16 mouse cellular contexts compared by ENCODE assay signal in genomic region chr7:143210796-143211195, GRCm38 (mm10).
DNase-seq lines count a peak whose midpoint lies in the region; ATAC-seq and TF ChIP-seq lines count a peak whose summit lies in the region.
"Had no signal": no experiment of that assay in that cellular context is flagged by ENCODE, and none has a peak within 500 bp of the region (broad histone marks: within the 10 kb centered on the region; RNA-seq: fewer than 3 reads in every experiment).

No protein-coding gene starts in this region.

- no peaks in the 10 kb centered on the region for H3K79me2 ChIP-seq in heart, adult 2 months (replicated peaks; ENCODE audit: control insufficient read depth, insufficient read depth, low read length)

- no peak overlapping the region for H3K9ac ChIP-seq in heart, adult 2 months (ENCODE audit: low read depth, low read length)
- no peak overlapping the region for H3K9ac ChIP-seq in heart, embryonic 11.5 days (ENCODE audit: low read depth, low read length)
- H3K9ac ChIP-seq in heart, postnatal 0 days (replicated peaks; ENCODE audit: low read depth, low read length) = no peak overlapping the region
- H3K9ac ChIP-seq: embryonic facial prominence, embryonic 13.5 days; lung, embryonic 14.5 days had no signal

- no peak for TF ChIP-seq CTCF in heart, adult 2 months (IDR thresholded peaks at IDR 0.05)
- no peak for TF ChIP-seq CTCF in heart, postnatal 0 days (IDR thresholded peaks at IDR 0.05; ENCODE audit: low read depth)

- H3K27me3 ChIP-seq in heart, adult 2 months (ENCODE audit: control insufficient read depth, insufficient read depth, low read length) = no peaks in the 10 kb centered on the region
- H3K27me3 ChIP-seq in heart, embryonic 11.5 days (ENCODE audit: control insufficient read depth, insufficient read depth, low read length) = no peaks in the 10 kb centered on the region
- no peaks in the 10 kb centered on the region for H3K27me3 ChIP-seq in heart, postnatal 0 days (ENCODE audit: control insufficient read depth, insufficient read depth, low read length)
- H3K27me3 ChIP-seq: embryonic facial prominence, embryonic 13.5 days had no signal

- no peak overlapping the region for H3K4me3 ChIP-seq in heart, adult 2 months
- no peak overlapping the region for H3K4me3 ChIP-seq in heart, embryonic 11.5 days (ENCODE audit: low read depth, low read length)
- no peak overlapping the region for H3K4me3 ChIP-seq in heart, postnatal 0 days (ENCODE audit: low read depth, low read length)
- H3K4me3 ChIP-seq: embryonic facial prominence, embryonic 13.5 days; hindbrain, embryonic 10.5 days; myocyte had no signal

- H3K36me3 ChIP-seq in heart, adult 2 months (ENCODE audit: control insufficient read depth, insufficient read depth, low read length) = peaks cover 7% of the 10 kb centered on the region
- no peaks in the 10 kb centered on the region for H3K36me3 ChIP-seq in heart, embryonic 11.5 days (ENCODE audit: control insufficient read depth, insufficient read depth, low read length)
- H3K36me3 ChIP-seq in heart, postnatal 0 days (replicated peaks; ENCODE audit: control insufficient read depth, insufficient read depth, low read length) = peaks cover 4% of the 10 kb centered on the region
- H3K36me3 ChIP-seq: embryonic facial prominence, embryonic 13.5 days; hindbrain, embryonic 10.5 days had no signal

- WGBS in heart, adult 2 months = 8% methylated on average over 4 of the region's 4 CpGs
- WGBS in heart, embryonic 11.5 days (ENCODE audit: insufficient replicate concordance) = 63% methylated on average over 4 of the region's 4 CpGs
- 20% methylated on average over 4 of the region's 4 CpGs for WGBS in heart, postnatal 0 days

- intact Hi-C loops in heart, adult 2 months (cut with DNase I) = no loop called here

- H3K4me2 ChIP-seq in heart, embryonic 11.5 days = no peak overlapping the region
- H3K4me2 ChIP-seq in heart, postnatal 0 days (ENCODE audit: low read depth, low read length) = no peak overlapping the region
- H3K4me2 ChIP-seq: embryonic facial prominence, embryonic 13.5 days; lung, embryonic 14.5 days; midbrain, embryonic 11.5 days had no signal

- H3K27ac ChIP-seq in heart, adult 2 months = no peak overlapping the region
- no peak overlapping the region for H3K27ac ChIP-seq in heart, embryonic 11.5 days (ENCODE audit: low read depth, low read length)
- H3K27ac ChIP-seq in heart, postnatal 0 days (ENCODE audit: low read depth) = peak overlapping the region; percentile 36; the same call in 1 of the 2 replicates
- H3K27ac ChIP-seq: embryonic facial prominence, embryonic 13.5 days; hindbrain, embryonic 10.5 days had no signal

- H3K4me1 ChIP-seq in heart, adult 2 months (ENCODE audit: control insufficient read depth, insufficient read depth, low read length) = peaks cover 6% of the 10 kb centered on the region
- no peaks in the 10 kb centered on the region for H3K4me1 ChIP-seq in heart, embryonic 11.5 days (ENCODE audit: control insufficient read depth, insufficient read depth, low read length)
- H3K4me1 ChIP-seq in heart, postnatal 0 days (ENCODE audit: control insufficient read depth, insufficient read depth) = peaks cover 7% of the 10 kb centered on the region; the same call in 1 of the 2 replicates
- H3K4me1 ChIP-seq: embryonic facial prominence, embryonic 13.5 days; hindbrain, embryonic 10.5 days had no signal

- peak; percentile 78 for TF ChIP-seq EP300 in heart, adult 2 months (IDR thresholded peaks at IDR 0.05; ENCODE audit: insufficient read depth, low read depth, low read length)
- TF ChIP-seq EP300 in heart, postnatal 0 days (IDR thresholded peaks at IDR 0.05; ENCODE audit: low read depth) = peak; percentile 80

- H3K9me3 ChIP-seq in heart, embryonic 11.5 days (replicated peaks; ENCODE audit: control insufficient read depth, low read length) = no peaks in the 10 kb centered on the region
- no peaks in the 10 kb centered on the region for H3K9me3 ChIP-seq in heart, postnatal 0 days (replicated peaks; ENCODE audit: control insufficient read depth, low read length)
- H3K9me3 ChIP-seq: embryonic facial prominence, embryonic 13.5 days; hindbrain, embryonic 10.5 days had no signal

- no peak for TF ChIP-seq POLR2A in heart, adult 2 months (IDR thresholded peaks at IDR 0.05; ENCODE audit: insufficient read depth, low read depth, low read length)

- peak; percentile 11 to 59 for DNase-seq in adrenal gland, postnatal 36 days
- DNase-seq in adrenal gland, adult 18-20 months (ENCODE audit: low spot score in 2 of 2) = no peak
- DNase-seq in heart, adult 2 months = peak; percentile 65 to 80
- peak; percentile 27 for DNase-seq in Muller cell, postnatal 12 days (ENCODE audit: inconsistent ontology term)
- peak; percentile 53 for DNase-seq in heart, postnatal 0 days (ENCODE audit: low spot score)
- no peak for DNase-seq in retina, postnatal 1 day
- no peak for DNase-seq in frontal cortex, postnatal 36 days (ENCODE audit: low spot score in 2 of 2)
- DNase-seq: lung, embryonic 14.5 days; thymus, adult 2 months had no signal

- ATAC-seq in heart, embryonic 11.5 days (replicated peaks; ENCODE audit: insufficient number of reproducible peaks, low FRiP score, low TSS enrichment) = no peak
- ATAC-seq in heart, postnatal 0 days (ENCODE audit: insufficient read depth, low read depth) = peak; percentile 73
- ATAC-seq: forebrain, embryonic 14.5 days; intestine, embryonic 16.5 days had no signal

Comparison
In these comparisons a context has a peak if more than half of its experiments do, and no peak if none do; other contexts are left out.
1. DNase-seq: peak in adrenal gland, postnatal 36 days (2 of 2), heart, adult 2 months (2 of 2), Muller cell, postnatal 12 days (single experiment) and heart, postnatal 0 days (single experiment); none in adrenal gland, adult 18-20 months (0 of 2), retina, postnatal 1 day (single experiment) and frontal cortex, postnatal 36 days (0 of 2).